Mouse (Mus musculus) heart, embryonic 13.5 days (tissue): ENCODE measurements around the gene Kcnt2. TPM values are rescaled to one million over a fixed set of nuclear protein-coding genes. Genes with fewer than 3 reads are reported as not detected.

Experiments used
- ATAC-seq: fragments of 200-750 bp; cut with Nextera tagmentation; 2 replicates; pipeline ENCODE4 v1.8.0; 2017; ENCODE audit warnings: moderate TSS enrichment; ENCODE audit not compliant: insufficient number of reproducible peaks, low FRiP score, low TSS enrichment; ENCODE audit errors: extremely low read depth
- H3K27ac ChIP-seq: fragments of 300-500 bp; sonication (generic); replicated peaks from 2 replicates; pipeline ENCODE4 v1.5.1; 2015; ENCODE audit warnings: moderate library complexity, mild to moderate bottlenecking, inconsistent platforms
- H3K27me3 ChIP-seq: fragments of 300-500 bp; sonication (generic); replicated peaks from 2 replicates; pipeline ENCODE4 v1.6.1; 2015; ENCODE audit warnings: mild to moderate bottlenecking, inconsistent platforms
- H3K36me3 ChIP-seq: fragments of 300-500 bp; sonication (generic); 2 replicates; pipeline ENCODE4 v1.6.1; 2015; ENCODE audit warnings: mild to moderate bottlenecking, inconsistent platforms
- H3K4me1 ChIP-seq: fragments of 300-500 bp; sonication (generic); 2 replicates; pipeline ENCODE4 v1.6.1; 2015; ENCODE audit warnings: inconsistent platforms
- H3K4me2 ChIP-seq: fragments of 300-500 bp; sonication (generic); 2 replicates; pipeline ENCODE4 v1.6.1; 2015; ENCODE audit warnings: inconsistent platforms, mild to moderate bottlenecking, moderate library complexity
- H3K4me3 ChIP-seq: fragments of 300-500 bp; sonication (generic); 2 replicates; pipeline ENCODE4 v1.5.1; 2015; ENCODE audit warnings: moderate library complexity, mild to moderate bottlenecking, inconsistent platforms
- H3K9ac ChIP-seq: fragments of 300-500 bp; sonication (generic); 2 replicates; pipeline ENCODE4 v1.6.1; 2015; ENCODE audit warnings: inconsistent platforms, mild to moderate bottlenecking, moderate library complexity
- H3K9me3 ChIP-seq: fragments of 300-500 bp; sonication (generic); 2 replicates; pipeline ENCODE4 v1.6.1; 2016; ENCODE audit warnings: inconsistent platforms
- WGBS: fragments of 180-500 bp; shearing (Covaris S2); methylation state at CpG from one replicate; pipeline ENCODE4 v1.1.7; 2015; ENCODE audit warnings: mixed read lengths; 5-methylcytosine and 5-hydroxymethylcytosine counted together
- polyA plus RNA-seq: library from polyadenylated mRNA; unstranded; fragments of >200 nt; fragmentation: Nextera tagmentation; extraction: Ambion mirVana; gene quantifications from 2 replicates; pipeline ENCODE4 v1.2.1, GENCODE M21; 2015

The Kcnt2 gene
- polyA plus RNA-seq, 1 experiment from 2014 or later: 0.62 TPM

DNA sequence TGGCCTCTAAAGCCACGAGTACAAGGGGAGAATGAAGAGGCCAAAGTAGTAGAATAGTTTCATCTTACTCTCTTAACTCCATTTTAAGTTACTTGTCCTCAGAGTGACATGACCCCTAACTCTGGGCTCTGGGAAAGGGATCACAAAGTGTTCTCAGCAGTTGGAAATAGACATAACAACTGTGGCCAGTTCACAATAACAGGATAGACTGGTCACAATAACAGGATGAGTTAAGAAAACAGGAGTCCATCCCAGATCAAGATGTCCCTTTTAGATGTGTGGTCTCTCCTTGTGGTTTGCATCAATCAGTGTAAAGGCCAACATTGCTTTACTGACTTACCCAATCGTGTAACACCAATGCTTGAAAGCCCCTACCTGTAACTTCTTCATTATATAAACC is 132.8 kb downstream of the Kcnt2 start:
- no peaks in the 10 kb centered on the region for H3K36me3 ChIP-seq
- no peak for ATAC-seq
- H3K4me1 ChIP-seq: 0 out of 2 replicates have a peak, but pooled peaks cover 3% of the 10 kb centered on the region
- no peaks in the 10 kb centered on the region for H3K9me3 ChIP-seq
- no peak overlapping the region for H3K27ac ChIP-seq
- no peak overlapping the region for H3K9ac ChIP-seq
- 64% methylated on average over 2 of the region's 2 CpGs for WGBS
- H3K27me3 ChIP-seq: no peaks in the 10 kb centered on the region
- no peak overlapping the region for H3K4me2 ChIP-seq
- H3K4me3 ChIP-seq: no peak overlapping the region

DNA sequence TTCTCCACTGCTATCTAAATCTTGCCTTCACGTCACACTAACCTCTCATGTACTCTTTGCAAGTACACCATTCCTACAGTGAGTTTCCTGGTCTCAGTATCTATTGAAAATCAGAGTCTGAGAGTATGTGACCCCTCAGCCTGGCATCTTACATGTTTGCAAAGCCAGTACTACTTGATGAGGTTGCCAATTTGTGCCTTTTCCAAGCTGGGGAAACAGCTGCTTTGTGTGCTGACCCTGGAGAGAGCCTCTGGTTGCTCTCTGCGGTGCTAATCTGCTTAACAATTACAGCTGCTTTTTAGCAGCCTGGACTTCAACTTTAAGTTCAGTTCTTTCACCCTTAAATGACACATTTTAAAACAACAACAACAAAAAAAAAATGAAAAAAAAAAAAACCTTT is 133.6 kb downstream of the Kcnt2 start:
- H3K4me2 ChIP-seq: no peak overlapping the region
- no peak overlapping the region for H3K4me3 ChIP-seq
- WGBS: 48% methylated on average over 2 of the region's 2 CpGs
- no peak for ATAC-seq
- no peak overlapping the region for H3K9ac ChIP-seq
- no peaks in the 10 kb centered on the region for H3K36me3 ChIP-seq
- H3K27ac ChIP-seq: no peak overlapping the region
- H3K27me3 ChIP-seq: no peaks in the 10 kb centered on the region
- 0 out of 2 replicates have a peak, but pooled peaks cover 3% of the 10 kb centered on the region for H3K4me1 ChIP-seq
- no peaks in the 10 kb centered on the region for H3K9me3 ChIP-seq

DNA sequence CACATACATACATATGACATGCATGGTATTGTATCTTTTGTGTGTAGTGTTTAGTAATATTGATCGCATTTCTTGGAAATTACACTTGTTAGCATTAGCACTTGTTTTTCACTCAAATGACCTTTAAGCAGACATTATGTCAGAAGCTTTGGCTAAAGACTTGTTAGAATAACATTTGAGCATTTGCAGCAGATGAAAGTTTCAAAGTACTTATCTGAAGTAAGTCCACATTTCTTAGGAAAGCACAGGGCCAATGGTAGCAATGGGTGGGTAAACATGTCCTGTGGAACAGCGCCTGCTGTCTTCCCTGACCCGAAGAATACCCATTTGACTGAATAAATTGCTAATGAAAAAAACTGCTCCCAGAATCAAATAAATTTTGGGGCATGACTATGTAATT is 135.1 kb downstream of the Kcnt2 start:
- Histone ChIP-seq H3K36me3 (no peaks in the 10 kb centered on the region), H3K4me1 (0 out of 2 replicates have a peak, but pooled peaks cover 3% of the 10 kb centered on the region), H3K27me3 (no peaks in the 10 kb centered on the region), H3K4me2 (no peak overlapping the region), H3K27ac (no peak overlapping the region), H3K9ac (no peak overlapping the region), H3K9me3 (no peaks in the 10 kb centered on the region), H3K4me3 (no peak overlapping the region)
- ATAC-seq: no peak
- whole genome bisulfite sequencing: 85% methylated on average over 3 of the region's 3 CpGs

DNA sequence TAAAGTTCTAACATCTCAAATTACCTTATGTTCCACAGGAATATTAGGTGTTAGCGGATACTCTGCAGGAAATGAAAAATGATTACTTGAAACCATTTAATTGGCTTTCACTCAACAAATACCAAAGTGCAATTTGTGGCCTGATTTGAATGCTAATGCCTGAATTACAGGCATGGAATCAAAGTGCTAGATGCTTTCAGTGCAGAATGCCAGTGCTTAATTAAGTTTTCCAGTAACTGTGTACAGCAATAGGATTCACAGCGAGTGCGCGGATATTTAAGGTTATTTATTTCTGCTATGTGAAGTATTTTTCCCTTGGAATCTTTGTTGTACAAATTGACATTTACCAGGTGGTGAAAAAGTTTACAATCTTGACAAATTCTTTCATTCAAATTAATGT is 144.3 kb downstream of the Kcnt2 start:
- Histone ChIP-seq H3K4me2 (no peak overlapping the region), H3K36me3 (no peaks in the 10 kb centered on the region), H3K4me1 (peaks cover 5% of the 10 kb centered on the region; the same call in 1 of the 2 replicates), H3K9me3 (no peaks in the 10 kb centered on the region), H3K27me3 (no peaks in the 10 kb centered on the region), H3K27ac (no peak overlapping the region), H3K4me3 (no peak overlapping the region), H3K9ac (no peak overlapping the region)
- ATAC-seq: no peak
- WGBS: 85% methylated on average over 4 of the region's 4 CpGs

DNA sequence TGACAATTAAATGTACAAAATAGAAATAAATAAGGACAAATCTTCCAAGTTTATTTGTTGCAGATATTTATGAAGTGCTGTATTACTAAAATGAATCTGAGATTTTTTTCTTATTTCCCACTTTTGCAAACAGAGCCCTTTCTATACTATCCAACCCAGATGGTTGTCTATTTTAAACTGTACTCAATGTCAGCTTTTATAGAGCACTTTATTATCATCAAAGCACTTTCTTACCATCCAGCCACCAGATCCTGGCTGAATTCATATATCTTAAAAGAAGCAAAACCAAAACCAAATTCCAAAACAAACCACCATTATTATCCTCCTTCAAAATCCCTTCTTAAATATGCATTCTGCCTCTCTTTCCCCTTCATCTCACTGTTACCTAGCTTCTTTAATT is 151.8 kb downstream of the Kcnt2 start:
- H3K4me3 ChIP-seq: no peak overlapping the region
- no peak overlapping the region for H3K9ac ChIP-seq
- H3K27ac ChIP-seq: no peak overlapping the region
- H3K4me2 ChIP-seq: no peak overlapping the region
- H3K9me3 ChIP-seq: no peaks in the 10 kb centered on the region
- H3K36me3 ChIP-seq: no peaks in the 10 kb centered on the region
- H3K4me1 ChIP-seq: no peaks in the 10 kb centered on the region
- ATAC-seq: no peak
- H3K27me3 ChIP-seq: no peaks in the 10 kb centered on the region

DNA sequence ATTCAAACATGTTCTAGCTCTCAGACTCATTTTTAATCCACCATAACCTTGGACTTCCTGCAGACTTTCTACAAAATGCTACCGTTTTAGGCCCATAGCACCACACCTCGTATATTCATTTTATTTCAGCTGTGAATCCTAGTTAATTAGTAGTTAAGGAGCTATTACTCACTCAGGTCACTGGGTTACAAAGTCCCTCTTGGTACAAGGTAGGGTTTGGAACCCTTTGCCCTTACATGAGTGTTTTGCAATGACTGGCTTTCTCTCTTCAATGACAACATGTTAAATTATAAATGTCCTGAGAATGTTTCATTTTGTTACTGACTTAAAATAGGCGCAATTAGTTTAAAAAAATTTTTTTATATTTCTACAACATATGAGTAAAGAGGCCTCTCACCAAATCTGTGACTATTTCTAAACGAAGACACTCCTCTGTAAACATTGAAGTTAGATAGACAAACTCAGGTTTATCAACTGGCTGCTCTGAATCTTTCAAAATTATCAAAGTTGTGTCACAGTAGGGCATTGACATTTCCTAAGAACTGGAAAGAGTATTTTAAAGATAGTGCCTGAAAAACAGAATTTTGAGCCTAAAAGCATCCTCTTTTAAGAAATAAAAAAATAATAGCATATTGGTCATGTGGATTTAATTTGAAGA is 160.8 kb downstream of the Kcnt2 start:
- WGBS: 75% methylated on average over 4 of the region's 4 CpGs
- no peak overlapping the region for H3K27ac ChIP-seq
- no peaks in the 10 kb centered on the region for H3K4me1 ChIP-seq
- ATAC-seq: no peak
- H3K36me3 ChIP-seq: no peaks in the 10 kb centered on the region
- H3K27me3 ChIP-seq: no peaks in the 10 kb centered on the region
- H3K9me3 ChIP-seq: no peaks in the 10 kb centered on the region
- no peak overlapping the region for H3K4me3 ChIP-seq
- H3K9ac ChIP-seq: no peak overlapping the region
- H3K4me2 ChIP-seq: no peak overlapping the region

DNA sequence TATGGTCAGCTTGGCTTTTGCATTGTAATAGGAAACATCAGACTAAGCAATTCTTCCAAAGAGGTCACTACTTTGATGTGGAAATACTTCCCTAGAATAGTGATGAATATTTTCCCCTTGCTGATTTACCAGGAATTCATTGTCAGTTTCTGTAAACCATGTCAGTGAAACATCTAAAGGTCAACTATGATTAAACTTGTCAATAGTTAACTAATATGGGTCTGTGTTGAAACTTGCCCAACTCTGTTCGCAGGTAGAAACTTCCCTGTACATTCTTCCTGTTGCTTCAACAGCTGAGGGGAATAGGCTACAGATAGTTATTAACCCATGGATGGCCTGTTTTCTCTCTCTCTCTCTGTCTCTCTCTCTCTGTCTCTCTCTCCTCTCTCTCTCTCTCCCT is 169.8 kb downstream of the Kcnt2 start:
- WGBS: 47% methylated on average over 1 of the region's 1 CpGs
- H3K27ac ChIP-seq: no peak overlapping the region
- H3K27me3 ChIP-seq: no peaks in the 10 kb centered on the region
- no peak overlapping the region for H3K4me3 ChIP-seq
- H3K36me3 ChIP-seq: no peaks in the 10 kb centered on the region
- H3K9ac ChIP-seq: no peak overlapping the region
- H3K9me3 ChIP-seq: no peaks in the 10 kb centered on the region
- no peaks in the 10 kb centered on the region for H3K4me1 ChIP-seq
- no peak for ATAC-seq
- H3K4me2 ChIP-seq: no peak overlapping the region

DNA sequence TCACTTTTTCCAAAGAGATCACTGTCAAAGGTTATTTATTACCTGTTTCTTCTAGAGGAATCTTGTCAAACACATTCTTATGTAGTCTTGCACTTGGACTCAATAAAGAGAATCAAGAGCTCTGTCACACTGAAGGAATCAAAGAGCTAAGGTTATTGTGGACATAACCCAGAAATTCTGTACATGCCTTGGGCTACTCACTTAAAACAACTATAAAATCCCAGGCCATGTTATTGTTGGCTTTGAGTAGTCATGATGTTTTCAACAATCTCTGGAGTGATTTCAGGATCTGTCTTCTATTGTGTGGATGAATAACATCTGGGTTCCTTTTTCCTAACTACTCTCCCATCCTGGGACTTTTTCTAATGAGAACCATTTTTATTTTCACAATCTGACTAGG is 177.0 kb downstream of the Kcnt2 start:
- no peaks in the 10 kb centered on the region for H3K36me3 ChIP-seq
- H3K4me1 ChIP-seq: no peaks in the 10 kb centered on the region
- no peak overlapping the region for H3K9ac ChIP-seq
- no peak overlapping the region for H3K4me3 ChIP-seq
- H3K27me3 ChIP-seq: no peaks in the 10 kb centered on the region
- H3K27ac ChIP-seq: no peak overlapping the region
- no peak for ATAC-seq
- no peak overlapping the region for H3K4me2 ChIP-seq
- H3K9me3 ChIP-seq: no peaks in the 10 kb centered on the region

DNA sequence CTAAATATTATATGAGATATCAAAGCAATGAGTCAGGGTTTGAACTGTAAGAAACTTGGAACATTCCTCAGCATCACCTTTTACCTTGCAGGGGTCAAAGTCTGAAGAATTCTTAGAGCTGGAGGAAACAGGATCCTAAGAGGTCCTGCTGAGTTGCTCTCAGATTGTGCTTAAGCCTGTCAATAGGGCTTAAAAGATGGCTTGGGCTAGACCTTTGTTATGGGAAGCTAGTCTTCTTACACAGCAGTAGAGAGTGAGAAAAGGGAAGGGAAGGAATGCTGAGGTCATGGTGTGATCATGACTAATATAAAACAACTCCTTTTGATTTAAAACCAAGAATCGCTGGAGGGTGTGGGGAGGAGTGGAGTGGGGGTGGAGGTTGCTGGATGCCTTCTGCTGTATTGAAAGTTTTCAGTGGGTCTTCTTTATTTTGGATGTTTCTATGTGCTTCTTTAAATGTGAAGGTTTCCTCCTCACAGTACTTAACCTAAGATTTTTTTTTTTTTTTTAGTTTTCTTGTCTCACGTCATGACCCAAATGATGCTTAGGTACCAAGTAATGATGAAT is 183.4 kb downstream of the Kcnt2 start:
- no peaks in the 10 kb centered on the region for H3K9me3 ChIP-seq
- WGBS: 51% methylated on average over 2 of the region's 2 CpGs
- no peak overlapping the region for H3K4me2 ChIP-seq
- H3K27me3 ChIP-seq: no peaks in the 10 kb centered on the region
- H3K27ac ChIP-seq: no peak overlapping the region
- H3K4me3 ChIP-seq: no peak overlapping the region
- no peak overlapping the region for H3K9ac ChIP-seq
- no peaks in the 10 kb centered on the region for H3K36me3 ChIP-seq
- ATAC-seq: no peak
- H3K4me1 ChIP-seq: no peaks in the 10 kb centered on the region

DNA sequence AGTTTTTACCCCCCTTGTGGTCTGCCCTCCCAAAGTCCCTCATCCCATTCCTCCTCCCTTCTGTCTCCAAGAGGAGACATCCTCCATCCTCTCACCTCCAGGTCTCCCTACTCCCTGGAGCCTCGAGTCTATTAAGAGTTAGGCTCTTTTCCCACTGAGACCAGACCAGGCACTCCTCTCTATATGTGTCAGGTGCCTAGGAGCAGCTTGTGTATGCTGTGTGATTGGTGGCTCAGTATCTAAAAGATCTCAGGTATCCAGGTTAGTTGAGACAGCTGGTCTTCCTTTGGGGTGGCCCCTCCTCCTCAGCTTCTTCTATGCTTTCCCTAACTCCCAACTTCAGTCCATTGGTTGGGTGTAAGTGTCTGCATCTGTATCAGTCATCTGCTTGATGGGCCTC is 186.1 kb downstream of the Kcnt2 start:
- Histone ChIP-seq H3K27me3 (no peaks in the 10 kb centered on the region), H3K4me1 (no peaks in the 10 kb centered on the region), H3K36me3 (no peaks in the 10 kb centered on the region), H3K4me2 (no peak overlapping the region), H3K4me3 (no peak overlapping the region), H3K27ac (no peak overlapping the region), H3K9ac (no peak overlapping the region), H3K9me3 (no peaks in the 10 kb centered on the region)
- 56% methylated on average over 1 of the region's 1 CpGs for WGBS
- no peak for ATAC-seq

DNA sequence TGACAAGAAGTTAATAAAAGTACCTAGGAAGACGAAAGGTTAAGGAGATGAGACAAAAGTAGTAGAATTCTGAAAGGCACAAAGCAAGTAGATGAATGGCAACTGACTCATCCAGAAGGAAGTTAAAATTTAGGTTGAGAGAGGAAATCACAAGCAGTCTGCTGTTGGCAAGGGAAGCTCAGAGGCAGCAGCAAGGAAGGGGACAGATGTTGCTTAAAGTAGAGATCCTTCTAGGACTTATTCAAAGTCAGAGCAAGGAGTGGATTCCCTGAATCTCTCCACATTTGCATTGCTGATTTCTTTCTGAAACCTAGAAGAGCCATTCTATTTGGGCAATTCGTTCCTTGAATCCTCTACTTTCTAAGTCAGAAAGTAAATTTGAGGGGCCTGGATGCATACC is 188.8 kb downstream of the Kcnt2 start:
- 69% methylated on average over 2 of the region's 2 CpGs for whole genome bisulfite sequencing
- H3K36me3 ChIP-seq: no peaks in the 10 kb centered on the region
- H3K4me1 ChIP-seq: no peaks in the 10 kb centered on the region
- H3K9ac ChIP-seq: no peak overlapping the region
- H3K27ac ChIP-seq: no peak overlapping the region
- H3K9me3 ChIP-seq: no peaks in the 10 kb centered on the region
- H3K4me3 ChIP-seq: no peak overlapping the region
- no peaks in the 10 kb centered on the region for H3K27me3 ChIP-seq
- no peak for ATAC-seq
- no peak overlapping the region for H3K4me2 ChIP-seq

DNA sequence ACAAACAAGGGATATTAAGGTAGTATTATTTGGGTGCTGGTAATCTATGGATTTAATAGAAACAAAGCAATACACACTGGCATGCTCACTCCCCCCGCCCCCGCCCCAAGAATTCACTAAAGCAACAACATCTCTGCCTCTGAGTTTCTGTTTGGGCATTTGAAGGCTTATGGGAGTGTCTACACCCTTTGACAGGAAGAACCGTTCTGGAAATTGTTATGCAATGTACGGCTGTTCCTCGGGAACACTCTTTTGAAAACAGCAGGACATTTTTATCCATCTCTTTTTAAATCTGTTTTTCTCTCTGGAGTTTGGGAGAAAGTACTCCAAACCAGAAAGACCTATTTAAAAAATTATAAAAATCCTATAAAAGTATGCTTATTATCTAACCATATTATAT is 192.2 kb downstream of the Kcnt2 start:
- Histone ChIP-seq H3K9ac (no peak overlapping the region), H3K4me3 (no peak overlapping the region), H3K27me3 (no peaks in the 10 kb centered on the region), H3K4me1 (no peaks in the 10 kb centered on the region), H3K36me3 (no peaks in the 10 kb centered on the region), H3K27ac (no peak overlapping the region), H3K9me3 (no peaks in the 10 kb centered on the region), H3K4me2 (no peak overlapping the region)
- ATAC-seq: no peak
- WGBS: 63% methylated on average over 5 of the region's 5 CpGs
